Mouse (Mus musculus): ENCODE measurements around the gene Rps24.

The Rps24 gene

GRCm38 (mm10) chr14:24512527-24513161, 25.7 kb downstream of the Rps24 start:
- DNase-seq = no peak

- no peak for DNase-seq
Observed at GRCm38 (mm10) chr14:24521597-24521996, 34.7 kb downstream of the Rps24 start.

DNA sequence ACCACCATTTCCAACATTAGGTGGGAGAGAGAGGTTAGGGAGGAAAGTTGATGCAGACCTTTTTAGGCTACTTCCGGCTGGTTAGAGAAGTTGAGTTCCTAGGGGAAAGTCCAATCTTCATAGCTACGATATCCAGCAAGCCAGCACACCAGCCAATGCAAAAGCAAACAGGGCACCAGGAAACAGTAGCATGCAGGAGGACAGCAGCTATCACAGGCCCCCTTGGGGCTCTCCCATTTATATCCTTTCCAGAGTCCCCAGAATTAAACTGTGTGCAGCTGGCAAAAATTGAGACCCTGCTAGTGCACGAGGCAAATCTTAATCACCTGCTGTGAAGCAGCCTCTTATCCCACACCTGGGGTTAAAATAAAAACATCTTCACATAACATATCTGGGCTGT, 38.2 kb downstream of the Rps24 start:
- no peak for DNase-seq

DNA sequence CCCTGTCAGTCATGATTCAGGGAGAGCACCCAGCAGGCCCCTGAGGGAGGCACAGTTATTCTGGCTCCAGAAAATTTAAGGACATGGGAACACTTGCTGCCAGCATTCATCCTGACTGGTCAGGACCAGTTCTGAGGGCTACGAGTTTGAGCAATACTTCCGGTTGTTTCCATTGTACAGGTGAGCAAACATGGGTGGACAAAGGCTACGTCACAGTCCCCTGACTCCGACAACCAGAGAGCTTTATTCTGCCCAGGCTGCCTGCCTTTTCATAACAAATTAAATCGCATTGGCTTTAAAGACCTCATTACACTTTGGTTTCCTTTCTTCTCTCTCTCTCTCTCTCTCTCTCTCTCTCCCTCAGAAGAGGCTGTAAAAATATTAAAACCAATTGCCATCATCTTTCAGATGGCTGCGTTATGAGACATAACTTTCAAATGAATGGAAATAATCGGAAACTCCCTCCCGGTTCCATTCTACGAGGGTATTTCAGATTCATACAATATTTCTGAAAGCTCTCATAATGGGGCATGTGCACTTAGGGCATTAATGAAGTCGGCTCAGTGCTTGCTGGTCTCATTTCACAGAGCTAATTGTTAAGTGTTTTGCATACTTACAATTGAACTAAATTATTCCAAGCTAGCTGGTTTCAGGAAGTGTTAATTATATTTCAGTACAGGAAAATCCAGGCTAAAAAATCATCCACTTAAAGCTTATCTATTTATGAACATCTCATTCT, 38.9 kb downstream of the Rps24 start:
- DNase-seq = no peak

DNA sequence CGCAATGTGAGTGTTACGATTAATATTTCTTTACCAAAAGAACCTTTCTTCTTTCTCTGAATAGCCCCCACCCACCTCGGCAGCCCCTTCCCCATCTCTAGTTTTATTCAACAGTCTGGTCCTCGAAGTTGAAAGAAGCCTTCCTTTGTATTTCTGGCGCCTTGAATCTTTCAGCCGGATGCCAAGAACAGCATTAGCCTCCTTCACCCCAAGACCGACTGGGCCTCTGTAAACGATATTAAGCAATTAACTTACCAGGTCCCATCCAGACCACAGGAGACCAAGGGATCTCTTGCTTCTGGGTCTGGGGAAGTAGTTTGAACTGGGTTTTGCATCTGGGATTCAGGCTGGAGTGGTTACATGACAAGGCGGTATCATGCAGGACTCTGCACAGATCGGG, 39.5 kb downstream of the Rps24 start:
- no peak for DNase-seq

DNA sequence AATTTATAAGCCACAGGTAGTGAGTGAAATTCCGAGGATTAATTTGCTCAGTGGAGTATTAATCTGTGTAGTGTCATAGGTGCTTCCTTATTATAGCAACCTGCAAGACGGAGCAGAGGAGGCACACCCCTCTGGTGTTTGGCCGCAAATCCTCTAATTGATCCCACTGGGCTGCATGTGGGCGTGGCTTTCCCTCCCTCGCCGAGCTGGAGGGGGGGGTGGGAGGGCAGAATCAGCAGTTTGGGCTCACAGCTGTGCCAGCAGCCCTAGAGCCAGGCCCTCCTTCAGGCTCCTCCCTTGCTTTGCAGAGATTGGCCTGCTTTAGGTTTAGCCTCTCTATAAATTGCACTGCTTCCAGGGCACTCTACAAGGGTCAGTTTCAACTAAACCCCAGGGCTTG, 43.3 kb downstream of the Rps24 start:
- no peak for DNase-seq

DNA sequence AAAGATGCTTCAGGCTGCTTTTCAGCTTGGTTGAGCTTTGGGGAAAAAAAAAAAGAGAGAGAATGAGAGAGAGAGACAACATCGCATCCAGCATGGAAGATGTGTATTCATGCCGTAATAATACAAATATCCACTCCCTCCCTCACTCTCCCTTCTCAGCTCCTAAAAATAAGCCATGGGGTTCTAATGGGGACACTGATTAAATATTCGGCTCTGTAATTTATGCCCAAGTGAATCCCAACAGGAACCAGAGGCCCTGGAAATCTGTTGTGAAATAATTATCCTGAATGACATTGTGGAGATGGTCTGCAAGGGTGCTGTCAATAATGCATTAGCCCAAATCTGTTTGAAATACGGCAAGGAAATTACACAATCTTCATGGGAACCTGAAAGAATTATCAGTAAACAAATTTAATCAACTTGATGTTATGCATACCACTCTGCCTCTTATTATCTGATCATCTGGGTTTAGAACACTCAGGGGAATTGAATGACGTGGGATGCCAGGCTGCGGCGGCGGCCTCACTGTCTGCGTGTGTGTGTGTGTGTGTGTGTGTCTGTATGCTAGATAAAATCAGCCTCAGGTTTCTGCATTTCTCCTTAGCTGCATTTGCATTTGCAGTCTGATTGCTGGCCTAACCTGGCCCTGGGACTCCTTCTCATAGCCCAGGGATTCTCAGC, 48.1 kb downstream of the Rps24 start:
- DNase-seq = no peak

GRCm38 (mm10) chr14:24542901-24543300, 56.0 kb downstream of the Rps24 start:
- DNase-seq = no peak

DNA sequence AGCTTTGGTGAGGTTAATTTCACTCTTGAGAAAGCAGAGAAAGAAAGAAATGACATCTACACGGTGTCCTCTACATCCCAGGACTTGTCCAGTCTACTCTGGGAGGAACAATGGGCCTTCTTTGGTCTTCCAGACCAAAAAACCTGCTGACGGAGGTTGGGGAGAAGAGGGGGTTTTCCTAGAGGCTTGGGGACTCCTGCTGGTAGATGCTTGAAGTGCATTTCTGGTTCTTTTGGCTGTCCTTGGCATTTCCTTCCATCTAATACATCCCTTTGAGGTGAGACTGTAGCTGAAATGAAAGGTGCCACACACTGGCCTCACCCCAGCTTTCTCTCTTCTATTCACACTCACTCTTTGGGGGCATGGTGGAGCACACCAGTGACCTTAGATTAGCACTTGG, 57.1 kb downstream of the Rps24 start:
- no peak for DNase-seq
